Comparison of ENCODE assay signal across 27 mouse cellular contexts in the genomic region with DNA sequence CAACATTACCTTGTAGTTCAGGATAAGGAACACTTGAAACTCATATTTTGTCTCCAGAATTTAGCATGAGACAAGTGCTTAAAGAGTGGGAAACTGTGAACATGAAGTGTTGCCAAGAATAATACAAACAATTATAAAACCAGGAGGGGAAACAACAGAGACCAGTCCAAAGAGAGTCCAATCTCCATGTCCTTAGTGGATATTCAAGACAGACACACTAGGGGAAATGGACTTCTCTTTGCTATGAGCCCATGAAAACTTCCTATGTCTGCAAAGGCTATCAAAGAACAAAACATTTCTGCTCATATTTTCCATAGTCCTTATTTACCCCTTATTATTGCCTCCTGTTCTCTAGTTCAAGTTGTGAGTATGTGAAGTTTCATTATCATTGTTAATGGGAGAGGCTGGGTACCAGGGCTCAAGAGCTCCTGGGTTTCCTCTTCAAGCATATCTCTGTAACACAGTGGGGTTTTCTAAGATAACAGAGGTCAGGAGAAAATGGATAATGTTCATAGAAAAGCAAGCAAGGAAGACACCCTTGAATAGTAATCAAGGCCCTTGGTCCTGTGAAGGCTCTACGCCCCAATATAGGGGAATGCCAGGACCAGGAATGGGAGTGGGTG. TPM values are rescaled to one million over a fixed set of nuclear protein-coding genes. Genes with fewer than 3 reads are reported as not detected.
A peak's percentile ranks its signal among the peaks of the same experiment; 100 is the strongest.
DNase-seq lines count a peak whose midpoint lies in the region; ATAC-seq and TF ChIP-seq lines count a peak whose summit lies in the region.
"Had no signal": no experiment of that assay in that cellular context is flagged by ENCODE, and none has a peak within 500 bp of the region (broad histone marks: within the 10 kb centered on the region; RNA-seq: fewer than 3 reads in every experiment).

No protein-coding gene starts in this region.

- no peak overlapping the region for H3K9ac ChIP-seq in intestine, embryonic 16.5 days (ENCODE audit: low read depth, low read length)
- peak overlapping the region; percentile 64 for H3K9ac ChIP-seq in liver, postnatal 0 days (replicated peaks)
- H3K9ac ChIP-seq: embryonic facial prominence, embryonic 13.5 days; midbrain, embryonic 15.5 days had no signal

- no peak overlapping the region for H3K4me2 ChIP-seq in intestine, embryonic 16.5 days (ENCODE audit: low read depth, low read length)
- peak overlapping the region; percentile 47 for H3K4me2 ChIP-seq in liver, postnatal 0 days (ENCODE audit: low read depth, low read length)
- H3K4me2 ChIP-seq: embryonic facial prominence, embryonic 13.5 days; midbrain, embryonic 15.5 days had no signal

- no peaks in the 10 kb centered on the region for H3K9me3 ChIP-seq in G1E (replicated peaks)
- H3K9me3 ChIP-seq in intestine, embryonic 16.5 days (ENCODE audit: control insufficient read depth, low read length): no peaks in the 10 kb centered on the region
- H3K9me3 ChIP-seq in liver, postnatal 0 days (ENCODE audit: low read length): no peaks in the 10 kb centered on the region
- H3K9me3 ChIP-seq: embryonic facial prominence, embryonic 13.5 days; midbrain, embryonic 15.5 days had no signal

- H3K4me1 ChIP-seq in G1E (ENCODE audit: insufficient read depth, low read depth, low read length): peaks cover 41% of the 10 kb centered on the region
- H3K4me1 ChIP-seq in intestine, embryonic 16.5 days (ENCODE audit: control insufficient read depth, insufficient read depth, low read length): no peaks in the 10 kb centered on the region
- peaks cover 3% of the 10 kb centered on the region; the same call in 1 of the 2 replicates for H3K4me1 ChIP-seq in liver, postnatal 0 days (ENCODE audit: insufficient read depth)
- H3K4me1 ChIP-seq: embryonic facial prominence, embryonic 13.5 days; midbrain, embryonic 15.5 days had no signal

- DNase-seq in G1E (ENCODE audit: low spot score) (no peak), MEL-GATA-1-ER (ENCODE audit: extremely low read depth, low read depth) (peak; percentile 86)
- DNase-seq in liver, postnatal 0 days: no peak
- DNase-seq in frontal cortex, postnatal 14 days (ENCODE audit: low spot score in 2 of 2): no peak
- DNase-seq in lung, adult 18-20 months: no peak
- no peak for DNase-seq in lung, postnatal 14 days
- DNase-seq: adrenal gland, postnatal 10 days; cerebellum, adult 8-10 months; gastrocnemius, postnatal 25 days; retina, postnatal 1 day; right cerebral cortex, postnatal 4 days; thymus, adult 18-20 months had no signal

- H3K27me3 ChIP-seq in G1E (ENCODE audit: insufficient read depth, low read length): no peaks in the 10 kb centered on the region
- no peaks in the 10 kb centered on the region for H3K27me3 ChIP-seq in intestine, embryonic 16.5 days (replicated peaks; ENCODE audit: control insufficient read depth, insufficient read depth, low read length)
- no peaks in the 10 kb centered on the region for H3K27me3 ChIP-seq in liver, postnatal 0 days (ENCODE audit: insufficient read depth, low read length)
- H3K27me3 ChIP-seq: embryonic facial prominence, embryonic 13.5 days; midbrain, embryonic 15.5 days had no signal

- WGBS in intestine, embryonic 16.5 days: 88% methylated on average over 1 of the region's 1 CpGs
- 48% methylated on average over 1 of the region's 1 CpGs for WGBS in liver, postnatal 0 days (ENCODE audit: insufficient replicate concordance)

- H3K36me3 ChIP-seq in G1E (replicated peaks): no peaks in the 10 kb centered on the region
- no peaks in the 10 kb centered on the region for H3K36me3 ChIP-seq in intestine, embryonic 16.5 days (ENCODE audit: control insufficient read depth, insufficient read depth, low read length)
- H3K36me3 ChIP-seq in liver, postnatal 0 days (replicated peaks; ENCODE audit: insufficient read depth, low read length): no peaks in the 10 kb centered on the region
- H3K36me3 ChIP-seq: embryonic facial prominence, embryonic 13.5 days; midbrain, embryonic 15.5 days had no signal

- H3K4me3 ChIP-seq in G1E (ENCODE audit: low read depth, low read length): no peak overlapping the region; the same call in 1 of the 2 replicates
- no peak overlapping the region for H3K4me3 ChIP-seq in intestine, embryonic 16.5 days (ENCODE audit: low read length)
- peak overlapping the region; percentile 37 for H3K4me3 ChIP-seq in liver, postnatal 0 days (ENCODE audit: low read depth, low read length)
- H3K4me3 ChIP-seq: embryonic facial prominence, embryonic 13.5 days; layer of hippocampus, adult 2 months; midbrain, embryonic 15.5 days had no signal

- peak; percentile 92 for TF ChIP-seq EP300 in liver, postnatal 0 days (IDR thresholded peaks at IDR 0.05; ENCODE audit: low read depth)

- H3K27ac ChIP-seq in intestine, embryonic 16.5 days (ENCODE audit: low read length): no peak overlapping the region
- peak overlapping the region; percentile 90 for H3K27ac ChIP-seq in liver, postnatal 0 days (ENCODE audit: low read depth)
- H3K27ac ChIP-seq: embryonic facial prominence, embryonic 13.5 days; hindbrain, postnatal 0 days; layer of hippocampus, adult 2 months; midbrain, embryonic 15.5 days had no signal

- TF ChIP-seq CTCF in G1E (IDR thresholded peaks at IDR 0.05; ENCODE audit: low read depth, low read length): no peak
- no peak for TF ChIP-seq CTCF in liver, postnatal 0 days (IDR thresholded peaks at IDR 0.05; ENCODE audit: low read depth)

- ATAC-seq in G1E (ENCODE audit: extremely low read depth, insufficient number of reproducible peaks, low FRiP score, poor library complexity, severe bottlenecking): peak; percentile 51
- ATAC-seq in intestine, embryonic 16.5 days: peak; percentile 56
- ATAC-seq in liver, postnatal 0 days: peak; percentile 1; the same call in 1 of the 2 replicates
- ATAC-seq: CD4-positive, CD25-positive, alpha-beta regulatory T cell, adult 4 months; hindbrain, postnatal 0 days; midbrain, embryonic 15.5 days had no signal

RNA-seq across cellular contexts. Expression of a gene that starts 2.5 kb away (rescaled TPM):
- total RNA-seq in G1E (2014; fragmentation: Nextera tagmentation) (14.8 and 396 TPM in 2 replicates), G1E (2017) (3.3 and 7.8 TPM in 2 replicates)
- 27.9 and 40.4 TPM in 2 replicates for polyA plus RNA-seq in G1E (2012)
- polyA plus RNA-seq in intestine, embryonic 16.5 days (2015; fragmentation: Nextera tagmentation; extraction: Ambion mirVana): 1,955 and 2,476 TPM in 2 replicates
- 16,738 and 17,184 TPM in 2 replicates for polyA plus RNA-seq in liver, postnatal 0 days (2015; fragmentation: Nextera tagmentation; extraction: Ambion mirVana)

RNA-seq across cellular contexts. Expression of a gene that starts 16.6 kb away (rescaled TPM):
- total RNA-seq in G1E (2014; fragmentation: Nextera tagmentation) (153 and 3,173 TPM in 2 replicates), G1E (2017) (10.4 and 23.5 TPM in 2 replicates)
- 137 and 158 TPM in 2 replicates for polyA plus RNA-seq in G1E (2012)
- 6,207 and 7,496 TPM in 2 replicates for polyA plus RNA-seq in intestine, embryonic 16.5 days (2015; fragmentation: Nextera tagmentation; extraction: Ambion mirVana)
- 51,353 and 55,260 TPM in 2 replicates for polyA plus RNA-seq in liver, postnatal 0 days (2015; fragmentation: Nextera tagmentation; extraction: Ambion mirVana)

RNA-seq across cellular contexts. Expression of a gene that starts 19.7 kb away (rescaled TPM):
- total RNA-seq in G1E (2014; fragmentation: Nextera tagmentation): not detected in 2 replicates
- total RNA-seq in G1E (2017): not detected in 2 replicates
- polyA plus RNA-seq in G1E (2012): 0.01 TPM in 1 of 2 replicates, not detected in the other
- polyA plus RNA-seq in intestine, embryonic 16.5 days (2015; fragmentation: Nextera tagmentation; extraction: Ambion mirVana): not detected in 2 replicates
- 0.02 TPM in 1 of 2 replicates, not detected in the other for polyA plus RNA-seq in liver, postnatal 0 days (2015; fragmentation: Nextera tagmentation; extraction: Ambion mirVana)
- total RNA-seq: adrenal gland, postnatal 10 days; gastrocnemius, postnatal 25 days; hematopoietic stem cell, adult 5-6 weeks; hindbrain, postnatal 0 days; layer of hippocampus, adult 2 months; left cerebral cortex, adult 8-10 months; megakaryocyte, adult 5-6 weeks; neutrophil, adult 5-6 weeks had no signal
- polyA plus RNA-seq: CD4-positive, CD25-positive, alpha-beta regulatory T cell, adult 4 months; embryonic facial prominence, embryonic 13.5 days; forebrain, embryonic 11.5 days; heart, embryonic 14.5 days; hindbrain, postnatal 0 days; kidney, embryonic 14.5 days; limb, embryonic 11.5 days; lung, embryonic 16.5 days; midbrain, embryonic 15.5 days had no signal

RNA-seq across cellular contexts. Expression of a gene that starts 29.0 kb away (rescaled TPM):
- not detected in 2 replicates for total RNA-seq in G1E (2014; fragmentation: Nextera tagmentation)
- total RNA-seq in G1E (2017): not detected in 2 replicates
- polyA plus RNA-seq in G1E (2012): not detected in 2 replicates
- not detected in 2 replicates for polyA plus RNA-seq in intestine, embryonic 16.5 days (2015; fragmentation: Nextera tagmentation; extraction: Ambion mirVana)
- not detected in 2 replicates for polyA plus RNA-seq in liver, postnatal 0 days (2015; fragmentation: Nextera tagmentation; extraction: Ambion mirVana)
- total RNA-seq: adrenal gland, postnatal 10 days; gastrocnemius, postnatal 25 days; hematopoietic stem cell, adult 5-6 weeks; hindbrain, postnatal 0 days; layer of hippocampus, adult 2 months; left cerebral cortex, adult 8-10 months; megakaryocyte, adult 5-6 weeks; neutrophil, adult 5-6 weeks had no signal
- polyA plus RNA-seq: CD4-positive, CD25-positive, alpha-beta regulatory T cell, adult 4 months; embryonic facial prominence, embryonic 13.5 days; forebrain, embryonic 11.5 days; heart, embryonic 14.5 days; hindbrain, postnatal 0 days; kidney, embryonic 14.5 days; limb, embryonic 11.5 days; lung, embryonic 16.5 days; midbrain, embryonic 15.5 days had no signal

RNA-seq across cellular contexts. Expression of a gene that starts 31.6 kb away (rescaled TPM):
- total RNA-seq in G1E (2014; fragmentation: Nextera tagmentation) (1.6 TPM in 1 of 2 replicates, not detected in the other), G1E (2017) (0.41 TPM in 1 of 2 replicates, not detected in the other)
- polyA plus RNA-seq in G1E (2012): not detected in 2 replicates
- 0.64 and 1.2 TPM in 2 replicates for polyA plus RNA-seq in intestine, embryonic 16.5 days (2015; fragmentation: Nextera tagmentation; extraction: Ambion mirVana)
- 1.8 and 2.5 TPM in 2 replicates for polyA plus RNA-seq in liver, postnatal 0 days (2015; fragmentation: Nextera tagmentation; extraction: Ambion mirVana)
- total RNA-seq: adrenal gland, postnatal 10 days; gastrocnemius, postnatal 25 days; hematopoietic stem cell, adult 5-6 weeks; hindbrain, postnatal 0 days; layer of hippocampus, adult 2 months; left cerebral cortex, adult 8-10 months; megakaryocyte, adult 5-6 weeks; neutrophil, adult 5-6 weeks had no signal
- polyA plus RNA-seq: CD4-positive, CD25-positive, alpha-beta regulatory T cell, adult 4 months; hindbrain, postnatal 0 days had no signal

Comparison
In these comparisons a context has a peak if more than half of its experiments do, and no peak if none do; other contexts are left out.
1. ATAC-seq: peak in every context shown above with its lines; median percentile 56 in intestine, embryonic 16.5 days; 51 in G1E; 1 in liver, postnatal 0 days.
2. RNA of a gene that starts 2.5 kb away (polyA plus RNA-seq): 16,738 to 17,184 TPM in liver, postnatal 0 days and 1,955 to 2,476 TPM in intestine, embryonic 16.5 days; 27.9 to 40.4 TPM in G1E; every median in the first group is over 10 times any median in the second.
3. RNA of a gene that starts 16.6 kb away (polyA plus RNA-seq): 51,353 to 55,260 TPM in liver, postnatal 0 days and 6,207 to 7,496 TPM in intestine, embryonic 16.5 days; 137 to 158 TPM in G1E; every median in the first group is over 10 times any median in the second.